Mouse (Mus musculus) urinary bladder, adult 2 months (tissue): ENCODE measurements around the gene Gpr88. TPM values are rescaled to one million over a fixed set of nuclear protein-coding genes. Genes with fewer than 3 reads are reported as not detected.
A peak's percentile ranks its signal among the peaks of the same experiment; 100 is the strongest.

Source experiments
- DNase-seq: peaks from one replicate; pipeline ENCODE4 v3.0.0; 2022; ENCODE audit warnings: low spot score
- polyA plus RNA-seq: library from polyadenylated mRNA; depleted of rRNA; stranded (reverse); fragments of >200 nt; gene quantifications from 2 replicates; pipeline ENCODE4 v1.2.3, GENCODE M21; 2012; rRNA removed

The Gpr88 gene
- polyA plus RNA-seq: 1.1 and 1.2 TPM in 2 replicates

DNA sequence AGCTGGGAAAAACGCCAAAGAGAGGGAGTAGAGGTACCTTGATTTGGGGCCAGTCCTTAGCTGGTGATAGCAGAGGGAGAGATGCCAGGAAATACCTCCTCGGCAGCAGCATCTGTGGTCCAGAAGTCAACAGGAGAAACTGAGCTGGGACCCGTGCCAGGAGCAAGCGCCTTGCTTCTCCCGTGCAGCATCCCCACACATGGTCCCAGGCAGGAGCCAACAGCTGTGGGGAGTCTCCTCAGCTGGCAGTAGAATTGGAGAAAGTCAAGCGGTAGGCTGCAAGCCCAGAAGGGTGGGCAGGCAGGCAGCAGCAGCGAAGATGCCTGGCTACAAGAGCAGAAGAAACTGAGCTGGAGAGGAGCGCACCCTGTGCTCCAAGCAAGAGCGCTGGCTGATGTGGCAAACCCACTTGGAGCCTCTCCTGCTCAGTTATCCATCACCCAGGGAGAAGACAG is at the start of gene Gpr88:
Gene Gpr88 (minus strand): TSS at position 427 of the 455 bp plus-strand sequence.
- peak; percentile 27 for DNase-seq

GRCm38 (mm10) chr3:116302581-116302980 is 49.3 kb upstream of the Gpr88 start:
- DNase-seq: no peak

DNA sequence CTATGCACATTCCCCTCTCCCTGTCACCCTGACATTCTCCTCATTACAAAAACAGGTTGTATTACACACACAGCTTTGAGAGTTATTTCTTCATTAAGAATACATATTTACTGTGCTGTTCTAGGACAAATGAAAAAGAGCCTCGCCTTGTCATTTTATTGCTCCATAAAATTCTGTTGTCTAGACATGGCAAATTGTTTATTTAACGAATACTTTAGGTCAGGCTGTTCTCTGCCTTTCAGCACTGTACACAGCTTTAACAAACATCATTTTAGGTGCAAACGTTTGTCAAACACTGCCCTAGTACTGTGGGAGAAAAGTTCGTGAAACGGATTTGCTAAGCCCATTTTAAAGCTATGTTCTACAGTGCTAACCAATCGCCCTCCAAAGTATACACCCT is 48.5 kb upstream of the Gpr88 start:
- no peak for DNase-seq

- DNase-seq: no peak
These were observed 45.4 kb upstream of the Gpr88 start for GRCm38 (mm10) chr3:116298727-116299126.

- DNase-seq: no peak
These were observed 44.7 kb upstream of the Gpr88 start for GRCm38 (mm10) chr3:116298003-116298402.

- no peak for DNase-seq
These were observed 43.9 kb upstream of the Gpr88 start for GRCm38 (mm10) chr3:116297170-116297569.

DNA sequence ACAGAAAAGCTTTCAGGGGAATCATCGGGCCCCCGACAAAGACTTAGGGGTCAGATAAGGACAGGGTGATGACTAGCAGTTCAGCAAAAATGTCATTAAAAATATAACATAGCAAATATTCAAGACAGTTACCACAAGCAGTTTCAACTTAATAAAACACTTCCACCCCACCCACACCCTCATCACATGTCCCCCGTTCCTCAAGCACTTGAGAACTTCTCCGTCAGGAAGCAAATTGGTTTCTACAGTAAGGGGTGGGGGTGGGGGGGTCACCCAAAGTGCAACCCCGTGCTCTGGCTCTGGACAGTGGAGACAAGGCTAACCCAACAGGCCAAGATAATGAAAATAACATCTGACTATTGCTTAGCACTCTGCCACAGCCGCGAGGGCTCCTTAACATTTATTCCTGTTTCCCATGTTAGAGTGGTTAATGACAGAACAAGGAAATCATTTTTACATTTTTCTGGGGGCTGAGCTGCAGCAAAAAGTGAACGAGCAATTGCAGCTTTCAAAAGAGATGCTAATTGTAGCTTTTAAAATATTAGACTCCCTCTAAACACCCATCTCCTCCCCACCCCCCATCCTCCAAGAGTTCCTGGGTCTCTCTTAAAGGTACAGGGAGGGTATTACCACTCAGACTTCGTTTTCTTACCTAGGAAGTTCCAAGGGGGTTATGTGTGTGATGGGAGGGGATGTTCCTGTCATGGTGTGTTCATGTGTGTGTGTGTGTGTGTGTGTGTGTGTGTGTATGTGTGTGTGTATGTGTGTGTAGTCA is 36.9 kb upstream of the Gpr88 start:
- no peak for DNase-seq

- no peak for DNase-seq
These were observed 35.5 kb upstream of the Gpr88 start for GRCm38 (mm10) chr3:116288833-116289232.

DNA sequence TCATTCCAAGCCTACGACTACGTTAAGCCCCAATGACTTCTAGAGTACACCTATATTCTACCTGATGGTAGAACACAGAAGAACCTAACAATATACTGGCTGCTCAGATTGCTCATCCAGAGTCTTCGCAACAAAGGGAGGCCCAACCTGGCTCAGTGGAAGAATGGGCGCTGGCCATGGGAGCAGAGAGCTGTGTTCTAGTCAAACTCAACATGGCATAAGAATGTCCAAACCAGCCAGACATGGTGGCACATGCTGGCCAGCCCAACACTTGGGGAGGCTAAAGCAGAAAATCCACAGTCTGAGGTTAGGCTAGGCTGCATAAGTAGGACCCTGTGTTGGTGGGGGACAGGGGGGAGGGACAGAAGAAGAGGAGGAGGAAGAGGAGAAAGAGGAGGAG is 31.4 kb upstream of the Gpr88 start:
- no peak for DNase-seq

DNA sequence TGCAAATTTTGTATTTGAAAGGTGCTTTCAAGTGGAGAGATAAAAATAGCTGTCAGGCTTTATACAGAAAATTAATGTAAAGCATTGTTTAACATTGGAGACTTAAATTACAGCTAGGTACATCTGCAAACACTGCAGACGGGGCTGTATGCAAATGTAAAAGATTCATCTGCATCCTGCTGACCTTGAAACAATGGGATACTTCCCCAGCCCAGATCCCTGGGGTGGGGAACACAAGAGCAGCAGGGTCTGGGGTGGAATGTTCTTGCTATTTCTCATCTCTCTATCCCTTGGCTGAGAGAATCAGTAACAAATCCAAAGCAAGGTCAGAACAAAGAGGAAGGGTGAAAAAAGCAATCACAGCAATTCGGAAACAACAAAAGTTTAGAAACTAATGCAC is 30.7 kb upstream of the Gpr88 start:
- no peak for DNase-seq

DNA sequence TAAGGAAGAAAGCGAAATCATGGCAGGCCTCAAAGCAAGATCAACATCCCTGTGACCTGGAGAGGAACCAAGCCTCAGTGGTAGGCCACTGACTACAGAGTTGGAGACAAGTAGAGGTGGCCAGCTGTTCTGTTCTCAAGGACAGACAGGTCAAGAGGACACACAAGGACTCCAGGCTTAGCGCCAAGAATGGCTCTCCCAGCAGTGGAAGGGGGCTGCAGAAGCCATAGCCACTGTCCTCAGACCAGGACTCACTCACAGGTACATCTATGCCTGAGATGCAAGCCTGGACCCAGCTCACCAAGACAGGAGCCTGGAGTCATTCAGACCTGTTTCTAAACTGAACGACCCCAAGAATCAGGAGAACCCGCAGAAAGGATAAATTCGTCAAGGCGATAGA is 28.4 kb upstream of the Gpr88 start:
- DNase-seq: no peak

DNA sequence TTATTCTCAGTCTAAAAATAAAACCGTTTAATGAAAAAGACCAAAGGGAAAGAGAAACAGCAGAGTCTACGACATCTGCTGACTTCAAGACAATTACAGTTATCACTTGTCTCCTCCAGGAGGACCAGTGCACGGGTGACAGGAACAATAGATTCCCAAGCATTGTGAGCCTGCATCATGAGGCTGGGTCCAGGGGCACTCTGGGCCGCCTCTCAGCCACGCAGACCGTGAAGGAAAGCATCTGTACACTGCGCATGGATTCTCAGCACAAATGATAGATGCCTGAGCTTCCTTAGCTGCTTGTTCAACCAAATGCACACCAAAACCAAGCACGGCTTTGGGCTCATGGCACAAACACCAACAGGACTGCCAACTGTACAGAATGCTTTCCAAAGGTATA is 23.8 kb upstream of the Gpr88 start:
- no peak for DNase-seq

DNA sequence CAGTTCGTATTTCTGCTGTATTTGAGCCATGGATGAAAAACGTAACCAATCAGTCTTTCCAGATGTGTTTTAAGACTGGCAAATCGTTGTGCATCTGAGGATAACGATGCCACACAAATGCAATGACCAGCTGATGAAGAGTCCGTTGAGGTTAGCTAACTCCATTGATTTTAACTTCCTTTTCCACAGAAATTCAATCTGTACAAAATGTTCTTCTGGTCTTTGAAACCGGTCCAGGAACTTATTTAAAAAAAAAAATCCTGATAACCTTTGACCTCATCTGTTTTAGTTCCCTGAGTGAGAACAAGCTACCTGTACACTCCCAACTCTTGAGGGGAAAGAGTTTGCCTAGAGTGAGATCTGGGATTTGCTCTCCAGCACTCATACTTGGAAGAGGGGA is 18.4 kb upstream of the Gpr88 start:
- DNase-seq: no peak

GRCm38 (mm10) chr3:116267036-116267654 is 13.8 kb upstream of the Gpr88 start:
- DNase-seq: no peak

DNA sequence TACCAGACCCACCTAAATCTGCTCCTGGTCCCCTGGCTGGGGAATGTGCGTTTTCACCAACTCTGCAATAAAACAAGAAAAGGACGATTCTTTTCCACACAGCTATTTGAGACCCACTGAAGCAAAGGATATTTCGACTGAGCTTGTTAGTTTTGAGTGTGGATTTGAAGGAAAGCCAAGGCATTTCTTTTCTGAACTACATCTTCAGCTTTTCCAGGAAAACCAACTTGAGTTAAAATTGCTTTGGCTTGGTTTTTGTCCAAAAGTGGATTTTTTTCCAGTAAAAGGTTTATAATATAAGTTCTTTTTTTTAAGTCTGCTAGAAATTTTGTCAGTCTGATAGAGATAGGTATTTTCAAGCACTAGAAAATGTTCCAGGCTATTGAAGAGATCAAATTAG is 13.1 kb upstream of the Gpr88 start:
- no peak for DNase-seq

GRCm38 (mm10) chr3:116263977-116264376 is 10.7 kb upstream of the Gpr88 start:
- DNase-seq: no peak

DNA sequence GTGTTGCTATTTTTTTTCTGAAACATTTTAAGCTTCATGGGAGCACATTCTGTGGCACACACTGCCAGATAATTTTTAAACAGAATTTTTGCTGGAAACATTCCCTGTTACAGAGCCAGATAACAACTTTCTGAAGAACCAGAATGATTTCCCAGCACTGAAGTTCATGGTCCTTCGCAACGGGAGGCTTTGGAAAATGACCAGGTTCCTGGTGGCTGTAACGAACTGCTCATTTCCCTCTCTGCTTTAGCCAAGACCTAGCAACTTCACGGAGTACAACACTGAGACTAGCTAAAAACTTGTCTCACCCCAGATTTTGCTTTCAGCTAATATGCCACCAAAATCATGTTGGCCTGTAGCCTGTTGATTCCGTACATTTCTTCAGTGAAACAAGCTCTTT is 9.8 kb upstream of the Gpr88 start:
- no peak for DNase-seq

GRCm38 (mm10) chr3:116256104-116256503 is 2.8 kb upstream of the Gpr88 start:
- DNase-seq: no peak

DNA sequence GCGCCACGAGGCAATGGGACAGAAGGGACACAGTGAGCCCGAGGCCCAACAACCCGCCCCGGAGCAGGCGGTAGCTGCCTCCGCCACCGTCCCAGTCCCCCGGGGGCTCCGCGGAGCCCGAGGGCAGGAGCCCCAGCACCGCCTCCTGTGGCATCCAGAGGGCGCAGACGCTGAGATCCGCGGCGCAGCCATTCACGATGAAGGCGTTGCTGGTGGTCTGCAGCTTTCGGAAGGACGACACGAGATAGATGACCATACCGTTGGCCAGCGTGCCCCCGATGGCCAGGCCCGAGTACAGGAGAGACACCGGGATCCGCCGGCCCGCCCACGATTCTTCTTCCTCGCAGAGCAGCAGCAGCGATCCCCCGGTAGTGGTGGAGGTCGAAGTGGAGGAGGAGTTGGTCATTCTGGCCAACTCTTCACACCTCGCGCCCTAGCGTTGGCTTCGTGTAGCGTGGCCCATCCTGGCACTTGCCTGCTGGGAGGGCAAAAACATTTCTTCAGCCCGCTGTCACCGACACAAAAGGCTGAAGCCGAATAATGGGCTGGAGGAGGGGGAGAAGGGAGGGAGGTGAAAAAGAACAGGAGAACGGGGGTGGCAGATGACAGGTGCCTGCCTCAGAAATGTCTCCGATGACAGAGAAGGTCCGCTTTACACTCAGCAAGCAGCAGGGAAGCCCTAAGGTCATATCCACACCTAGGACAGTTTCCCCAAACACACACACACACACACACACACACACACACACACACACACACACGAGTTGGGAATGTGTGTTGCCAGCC is 855 bp downstream of the Gpr88 start:
- DNase-seq: peak; percentile 22

- peak; percentile 27 for DNase-seq
These were observed 1.6 kb downstream of the Gpr88 start for GRCm38 (mm10) chr3:116251481-116252254.

- no peak for DNase-seq
These were observed 4.3 kb downstream of the Gpr88 start for GRCm38 (mm10) chr3:116249026-116249425.

GRCm38 (mm10) chr3:116244476-116244875 is 8.8 kb downstream of the Gpr88 start:
- DNase-seq: no peak
